Mouse (Mus musculus) MEL (cell line): ENCODE measurements at regions not wholly inside any gene's neighbourhood (a gene's known extent, or its start where the extent isn't known, plus 50 kb on each side); places are given as distances from the start of the nearest gene placed in this dataset.

Source experiments
- DNase-seq: peaks from one replicate; pipeline ENCODE4 v3.0.0; 2011; ENCODE audit warnings: low read depth, low spot score
- H3K27ac ChIP-seq: 2 replicates; pipeline ENCODE4 v1.5.1; 2012; ENCODE audit warnings: low read depth, mild to moderate bottlenecking, control low read depth, low read length, moderate library complexity; ENCODE audit not compliant: control insufficient read depth
- H3K27me3 ChIP-seq, 2 experiments: fragments of 150-350 bp in 1 of 2; sonication (generic) in 1 of 2; 2 replicates each; pipeline ENCODE4 v1.6.1; 2012; ENCODE audit warnings: low read length in 2 of 2, mild to moderate bottlenecking in 2 of 2, improper control_type of control experiment in 1 of 2, moderate library complexity in 1 of 2; ENCODE audit not compliant: insufficient read depth in 2 of 2, control insufficient read depth in 1 of 2
- H3K36me3 ChIP-seq, 2 experiments: 2 replicates each; pipeline ENCODE4 v1.6.1; 2012 to 2014; ENCODE audit warnings: low read length in 2 of 2, improper control_type of control experiment in 1 of 2, inconsistent platforms in 1 of 2, mild to moderate bottlenecking in 1 of 2; ENCODE audit not compliant: insufficient read depth in 2 of 2, control insufficient read depth in 1 of 2
- H3K4me1 ChIP-seq, 2 experiments: fragments of 150-350 bp in 1 of 2; sonication (generic) in 1 of 2; 2 replicates each; pipeline ENCODE4 v1.6.1; 2012; ENCODE audit warnings: low read length in 2 of 2, improper control_type of control experiment in 1 of 2, mild to moderate bottlenecking in 1 of 2; ENCODE audit not compliant: insufficient read depth in 2 of 2, control insufficient read depth in 1 of 2
- H3K4me3 ChIP-seq, 2 experiments: fragments of 150-350 bp in 1 of 2; sonication (generic) in 1 of 2; 2 replicates each; pipeline ENCODE4 v1.5.1; 2012; ENCODE audit warnings: low read depth in 2 of 2, low read length in 2 of 2, mild to moderate bottlenecking in 2 of 2, moderate library complexity in 2 of 2, control low read depth in 1 of 2, improper control_type of control experiment in 1 of 2; ENCODE audit not compliant: control insufficient read depth in 1 of 2, insufficient read depth in 1 of 2
- H3K79me2 ChIP-seq: 2 replicates; pipeline ENCODE4 v1.6.1; 2012; ENCODE audit warnings: mild to moderate bottlenecking, low read length, moderate library complexity; ENCODE audit not compliant: control insufficient read depth, poor library complexity, insufficient read depth
- H3K9ac ChIP-seq: 2 replicates; pipeline ENCODE4 v1.6.1; 2012; ENCODE audit warnings: low read depth, mild to moderate bottlenecking, control low read depth, low read length, moderate library complexity; ENCODE audit not compliant: control insufficient read depth, poor library complexity, severe bottlenecking
- H3K9me3 ChIP-seq: fragments of 150-350 bp; sonication (generic); replicated peaks from 2 replicates; pipeline ENCODE4 v1.6.1; 2012; ENCODE audit warnings: mild to moderate bottlenecking, low read length, improper control_type of control experiment, moderate library complexity; ENCODE audit not compliant: insufficient read depth
- BHLHE40 ChIP-seq: IDR thresholded peaks from 2 replicates; pipeline ENCODE4 v1.6.1; 2012; ENCODE audit warnings: low read depth, mild to moderate bottlenecking, inconsistent platforms, low read length, improper control_type of control experiment, borderline replicate concordance
- CHD1 ChIP-seq: IDR thresholded peaks from 2 replicates; pipeline ENCODE4 v1.6.1; 2012; ENCODE audit warnings: low read depth, mild to moderate bottlenecking, inconsistent platforms, low read length, improper control_type of control experiment
- CTCF ChIP-seq, 3 experiments: IDR thresholded peaks in 2 of 3; conservative IDR thresholded peaks in 1 of 3; 2 replicates each; pipeline ENCODE4 v1.5.1; 2011 to 2012; ENCODE audit warnings: low read length in 3 of 3, low read depth in 2 of 3, mild to moderate bottlenecking in 2 of 3, improper control_type of control experiment in 1 of 3, inconsistent platforms in 1 of 3, mixed read lengths in 1 of 3, moderate library complexity in 1 of 3; ENCODE audit not compliant: control insufficient read depth in 1 of 3, insufficient read depth in 1 of 3, poor library complexity in 1 of 3, severe bottlenecking in 1 of 3
- E2F4 ChIP-seq: IDR thresholded peaks from 2 replicates; pipeline ENCODE4 v1.6.1; 2011; ENCODE audit warnings: low read depth, low read length, improper control_type of control experiment, borderline replicate concordance
- EP300 ChIP-seq, 2 experiments: IDR thresholded peaks; 2 replicates each; pipeline ENCODE4 v1.6.1; 2011; ENCODE audit warnings: improper control_type of control experiment in 2 of 2, low read length in 2 of 2, low read depth in 1 of 2, mild to moderate bottlenecking in 1 of 2
- GABPA ChIP-seq: IDR thresholded peaks from 2 replicates; pipeline ENCODE4 v1.6.1; 2012; ENCODE audit warnings: low read depth, mild to moderate bottlenecking, inconsistent platforms, low read length, improper control_type of control experiment, moderate library complexity
- GATA1 ChIP-seq: IDR thresholded peaks from 2 replicates; pipeline ENCODE4 v1.6.1; 2011; ENCODE audit warnings: low read depth, low read length, improper control_type of control experiment
- HCFC1 ChIP-seq: IDR thresholded peaks from 2 replicates; pipeline ENCODE4 v1.6.1; 2012; ENCODE audit warnings: low read depth, mild to moderate bottlenecking, inconsistent platforms, low read length, improper control_type of control experiment, moderate library complexity
- JUND ChIP-seq: IDR thresholded peaks from 2 replicates; pipeline ENCODE4 v1.6.1; 2011; ENCODE audit warnings: low read depth, mild to moderate bottlenecking, improper control_type of control experiment, low read length
- KAT2A ChIP-seq: conservative IDR thresholded peaks from 2 replicates; pipeline ENCODE4 v1.6.1; 2012; ENCODE audit warnings: low read depth, low read length, improper control_type of control experiment, inconsistent platforms
- MAFK ChIP-seq: IDR thresholded peaks from 2 replicates; pipeline ENCODE4 v1.6.1; 2011; ENCODE audit warnings: low read depth, mild to moderate bottlenecking, low read length, improper control_type of control experiment, borderline replicate concordance
- MAZ ChIP-seq: IDR thresholded peaks from 2 replicates; pipeline ENCODE4 v1.6.1; 2012; ENCODE audit warnings: low read depth, mild to moderate bottlenecking, inconsistent platforms, low read length, improper control_type of control experiment
- NELFE ChIP-seq: IDR thresholded peaks from 2 replicates; pipeline ENCODE4 v1.6.1; 2011; ENCODE audit warnings: low read depth, low read length, improper control_type of control experiment
- NRF1 ChIP-seq: IDR thresholded peaks from 2 replicates; pipeline ENCODE4 v1.6.1; 2014; ENCODE audit warnings: low read depth, mild to moderate bottlenecking, inconsistent platforms, low read length, improper control_type of control experiment, moderate library complexity; ENCODE audit not compliant: poor library complexity, insufficient read depth, severe bottlenecking
- POLR2A ChIP-seq, 2 experiments: IDR thresholded peaks; 2 replicates each; pipeline ENCODE4 v1.6.1; 2011 to 2012; ENCODE audit warnings: low read length in 2 of 2, mild to moderate bottlenecking in 2 of 2, control low read depth in 1 of 2, improper control_type of control experiment in 1 of 2, low read depth in 1 of 2, moderate library complexity in 1 of 2; ENCODE audit not compliant: control insufficient read depth in 1 of 2, insufficient read depth in 1 of 2, poor library complexity in 1 of 2
- RAD21 ChIP-seq: IDR thresholded peaks from 2 replicates; pipeline ENCODE4 v1.6.1; 2011; ENCODE audit warnings: mild to moderate bottlenecking, low read depth, low read length, improper control_type of control experiment
- RCOR1 ChIP-seq: IDR thresholded peaks from 2 replicates; pipeline ENCODE4 v1.6.1; 2012; ENCODE audit warnings: low read depth, mild to moderate bottlenecking, inconsistent platforms, low read length, improper control_type of control experiment
- SIN3A ChIP-seq: IDR thresholded peaks from 2 replicates; pipeline ENCODE4 v1.6.1; 2012; ENCODE audit warnings: low read length, improper control_type of control experiment, inconsistent platforms
- SMC3 ChIP-seq: IDR thresholded peaks from 2 replicates; pipeline ENCODE4 v1.6.1; 2011; ENCODE audit warnings: low read depth, low read length, improper control_type of control experiment
- TAL1 ChIP-seq: IDR thresholded peaks from 2 replicates; pipeline ENCODE4 v1.6.1; 2012; ENCODE audit warnings: mild to moderate bottlenecking, inconsistent platforms, low read length, moderate library complexity, mixed read lengths
- UBTF ChIP-seq: IDR thresholded peaks from 2 replicates; pipeline ENCODE4 v1.6.1; 2012; ENCODE audit warnings: low read depth, mild to moderate bottlenecking, inconsistent platforms, low read length, improper control_type of control experiment, moderate library complexity, borderline replicate concordance; ENCODE audit not compliant: insufficient read depth
- USF1 ChIP-seq: IDR thresholded peaks from 2 replicates; pipeline ENCODE4 v1.6.1; 2014; ENCODE audit warnings: low read depth, mild to moderate bottlenecking, inconsistent platforms, low read length, improper control_type of control experiment, moderate library complexity
- USF2 ChIP-seq, 2 experiments: IDR thresholded peaks; 2 replicates each; pipeline ENCODE4 v1.6.1; 2011 to 2012; ENCODE audit warnings: improper control_type of control experiment in 2 of 2, low read length in 2 of 2, borderline replicate concordance in 1 of 2, inconsistent platforms in 1 of 2, low read depth in 1 of 2, mild to moderate bottlenecking in 1 of 2; ENCODE audit not compliant: insufficient read depth in 1 of 2
- ZMIZ1 ChIP-seq: IDR thresholded peaks from 2 replicates; pipeline ENCODE4 v1.6.1; 2012; ENCODE audit warnings: low read depth, mild to moderate bottlenecking, inconsistent platforms, low read length, improper control_type of control experiment, moderate library complexity

GRCm38 (mm10) chr1:23286741-23287140, 110.8 kb downstream of the Ogfrl1 start:
- TF ChIP-seq SMC3 (peak; percentile 26), RAD21 (peak; percentile 43), CTCF (IDR thresholded peaks at IDR 0.05 in 2 of 3, conservative IDR thresholded peaks at IDR 0.05 in 1 of 3; ENCODE audit: control insufficient read depth in 1 of 3, insufficient read depth in 1 of 3, low read depth in 2 of 3, low read length in 3 of 3, poor library complexity in 1 of 3, severe bottlenecking in 1 of 3) (peak in 2 of 3 experiments; percentile 14 to 46; a peak in 3 of 6 replicates), JUND (no peak)
- no peaks in the 10 kb centered on the region for H3K27me3 ChIP-seq

GRCm38 (mm10) chr1:23282870-23283219, 114.7 kb downstream of the Ogfrl1 start:
- Histone ChIP-seq H3K4me3 (no peak overlapping the region), H3K9ac (no peak overlapping the region), H3K27me3 (no peaks in the 10 kb centered on the region), H3K36me3 (peaks cover 3 to 46% of the 10 kb centered on the region in 2 experiments), H3K27ac (peak overlapping the region; percentile 44; the same call in 1 of the 2 replicates), H3K9me3 (no peaks in the 10 kb centered on the region), H3K4me1 (peaks cover 19 to 38% of the 10 kb centered on the region in 2 experiments), H3K79me2 (no peaks in the 10 kb centered on the region; the same call in 1 of the 2 replicates)
- peak; percentile 22 for DNase-seq
- TF ChIP-seq USF1, result no peak
- 0 out of 2 replicates have a peak, but pooled peaks have one; percentile 14 for TF ChIP-seq ZMIZ1
- no peak for TF ChIP-seq GABPA
- peak; percentile 12 for TF ChIP-seq SIN3A
- TF ChIP-seq KAT2A, result 0 out of 2 replicates have a peak, but pooled peaks have one; percentile 36

More at GRCm38 (mm10) chr1:23286741-23287140, 110.8 kb downstream of the Ogfrl1 start:
- Histone ChIP-seq H3K79me2 (no peaks in the 10 kb centered on the region; the same call in 1 of the 2 replicates), H3K27ac (no peak overlapping the region), H3K9me3 (no peaks in the 10 kb centered on the region), H3K4me3 (no peak overlapping the region), H3K9ac (no peak overlapping the region), H3K4me1 (peaks cover 15 to 29% of the 10 kb centered on the region in 2 experiments), H3K36me3 (peaks cover 5 to 25% of the 10 kb centered on the region in 2 experiments)
- no peak for DNase-seq

- no peaks in the 10 kb centered on the region for H3K9me3 ChIP-seq
- no peaks in the 10 kb centered on the region for H3K27me3 ChIP-seq
- peak overlapping the region; percentile 72 for H3K27ac ChIP-seq
- DNase-seq, result peak; percentile 88
- no peak overlapping the region for H3K9ac ChIP-seq
- H3K4me3 ChIP-seq, result no peak overlapping the region
- peaks cover 3 to 51% of the 10 kb centered on the region in 2 experiments for H3K36me3 ChIP-seq
- H3K79me2 ChIP-seq, result no peaks in the 10 kb centered on the region; the same call in 1 of the 2 replicates
- peaks cover 19 to 42% of the 10 kb centered on the region in 2 experiments for H3K4me1 ChIP-seq
- TF ChIP-seq UBTF, result no peak
- TF ChIP-seq MAFK, result 0 out of 2 replicates have a peak, but pooled peaks have one; percentile 62
- TF ChIP-seq E2F4, result no peak
- TF ChIP-seq CHD1, result no peak
- TF ChIP-seq USF2 (IDR thresholded peaks at IDR 0.05; ENCODE audit: borderline replicate concordance in 1 of 2, insufficient read depth in 1 of 2, low read depth in 1 of 2, low read length in 2 of 2), result no peak
- peak; percentile 98 for TF ChIP-seq GATA1
- no peak for TF ChIP-seq NELFE
- TF ChIP-seq ZMIZ1, result no peak
- TF ChIP-seq POLR2A (IDR thresholded peaks at IDR 0.05; ENCODE audit: control insufficient read depth in 1 of 2, insufficient read depth in 1 of 2, low read depth in 1 of 2, low read length in 2 of 2, poor library complexity in 1 of 2), result no peak
- TF ChIP-seq RCOR1, result peak; percentile 80
- peak; percentile 96 to 98 for TF ChIP-seq EP300 (IDR thresholded peaks at IDR 0.05; ENCODE audit: low read depth in 1 of 2, low read length in 2 of 2)
- TF ChIP-seq BHLHE40, result peak; percentile 12; the same call in 1 of the 2 replicates
- no peak for TF ChIP-seq NRF1
- peak; percentile 99 for TF ChIP-seq TAL1
- TF ChIP-seq SIN3A, result peak; percentile 87
- TF ChIP-seq HCFC1, result peak; percentile 52; the same call in 1 of the 2 replicates
- 0 out of 2 replicates have a peak, but pooled peaks have one; percentile 30 for TF ChIP-seq MAZ
These were observed 115.2 kb downstream of the Ogfrl1 start for GRCm38 (mm10) chr1:23282215-23282869.
